Mouse (Mus musculus): ENCODE results near the gene Plac9a.
"Not testable (repeated sequence)": the region's sequence is repeated elsewhere in the genome, so short reads cannot be mapped to it uniquely, and the experiment has no call there.

Gene Plac9a

GRCm38 (mm10) chr14:25903000-25903399 is at the start of gene Plac9a:
Plac9a (minus strand) TSS chr14:25903100.
- not testable (repeated sequence) for DNase-seq

- not testable (repeated sequence) for DNase-seq
These were observed 35.1 kb upstream of the Plac9a start, which contains the start of gene Cphx1 for GRCm38 (mm10) chr14:25938004-25938403. Cphx1 (plus strand) TSS chr14:25938304.

- not testable (repeated sequence) for DNase-seq
These were observed 34.1 kb upstream of the Plac9a start for GRCm38 (mm10) chr14:25936867-25937630.

- not testable (repeated sequence) for DNase-seq
These were observed 24.6 kb upstream of the Plac9a start, which contains the start of gene Tmem254a for GRCm38 (mm10) chr14:25927562-25927881. Tmem254a (minus strand) TSS chr14:25927672.

GRCm38 (mm10) chr14:25926814-25927561 is 24.1 kb upstream of the Plac9a start:
- DNase-seq: not testable (repeated sequence)

- not testable (repeated sequence) for DNase-seq
These were observed 15.7 kb upstream of the Plac9a start for GRCm38 (mm10) chr14:25918427-25919170.

- DNase-seq: not testable (repeated sequence)
These were observed 6.1 kb upstream of the Plac9a start for GRCm38 (mm10) chr14:25908976-25909375.

- DNase-seq: not testable (repeated sequence)
These were observed 4.4 kb upstream of the Plac9a start for GRCm38 (mm10) chr14:25907272-25907671.

- not testable (repeated sequence) for DNase-seq
These were observed 2.3 kb upstream of the Plac9a start for GRCm38 (mm10) chr14:25905243-25905642.

GRCm38 (mm10) chr14:25895686-25896085 is 7.2 kb downstream of the Plac9a start:
- DNase-seq: not testable (repeated sequence)

- DNase-seq: not testable (repeated sequence)
These were observed 8.3 kb downstream of the Plac9a start for GRCm38 (mm10) chr14:25894566-25894965.

- DNase-seq: not testable (repeated sequence)
These were observed 17.0 kb downstream of the Plac9a start for GRCm38 (mm10) chr14:25885886-25886285.

- not testable (repeated sequence) for DNase-seq
These were observed 21.1 kb downstream of the Plac9a start for GRCm38 (mm10) chr14:25881769-25882168.

GRCm38 (mm10) chr14:25876640-25877039 is 26.3 kb downstream of the Plac9a start:
- DNase-seq: not testable (repeated sequence)

GRCm38 (mm10) chr14:25872461-25873415 is 30.2 kb downstream of the Plac9a start:
- DNase-seq: peak; percentile 45 to 64

GRCm38 (mm10) chr14:25869135-25869878 is 33.6 kb downstream of the Plac9a start:
- DNase-seq: no peak

GRCm38 (mm10) chr14:25868706-25869105 is 34.2 kb downstream of the Plac9a start:
- DNase-seq: no peak

GRCm38 (mm10) chr14:25867834-25868233 is 35.1 kb downstream of the Plac9a start:
- DNase-seq: peak in 1 of 2 experiments; percentile 36

GRCm38 (mm10) chr14:25866832-25867231 is 36.1 kb downstream of the Plac9a start:
- peak in 1 of 2 experiments; percentile 32 for DNase-seq

- no peak for DNase-seq
These were observed 36.5 kb downstream of the Plac9a start for GRCm38 (mm10) chr14:25866384-25866783.

GRCm38 (mm10) chr14:25865251-25865650 is 37.6 kb downstream of the Plac9a start:
- DNase-seq: no peak
